Mouse (Mus musculus) layer of hippocampus, adult 2 months (tissue): ENCODE measurements around the gene Hoxc5. TPM values are rescaled to one million over a fixed set of nuclear protein-coding genes. Genes with fewer than 3 reads are reported as not detected.

Experiments
- DNase-seq, 2 experiments: peaks; one replicate each; pipeline ENCODE4 v3.0.0; 2022; ENCODE audit warnings: low spot score in 2 of 2
- H3K27ac ChIP-seq: fragments of 200-600 bp; 2 replicates; pipeline ENCODE4 v1.8.1; 2022
- H3K4me3 ChIP-seq: fragments of 200-600 bp; 2 replicates; pipeline ENCODE4 v1.8.1; 2022; ENCODE audit warnings: mild to moderate bottlenecking
- CTCF ChIP-seq: fragments of 200-600 bp; conservative IDR thresholded peaks from 2 replicates; pipeline ENCODE4 v1.8.1; 2022; ENCODE audit warnings: antibody characterized with exemption, mild to moderate bottlenecking, moderate library complexity
- total RNA-seq, 2 experiments: library from RNA; stranded (reverse); gene quantifications; 2 replicates each; pipeline ENCODE4 v1.2.3; 2021

The Hoxc5 gene
- total RNA-seq, 2 experiments from 2014 or later = not detected

DNA sequence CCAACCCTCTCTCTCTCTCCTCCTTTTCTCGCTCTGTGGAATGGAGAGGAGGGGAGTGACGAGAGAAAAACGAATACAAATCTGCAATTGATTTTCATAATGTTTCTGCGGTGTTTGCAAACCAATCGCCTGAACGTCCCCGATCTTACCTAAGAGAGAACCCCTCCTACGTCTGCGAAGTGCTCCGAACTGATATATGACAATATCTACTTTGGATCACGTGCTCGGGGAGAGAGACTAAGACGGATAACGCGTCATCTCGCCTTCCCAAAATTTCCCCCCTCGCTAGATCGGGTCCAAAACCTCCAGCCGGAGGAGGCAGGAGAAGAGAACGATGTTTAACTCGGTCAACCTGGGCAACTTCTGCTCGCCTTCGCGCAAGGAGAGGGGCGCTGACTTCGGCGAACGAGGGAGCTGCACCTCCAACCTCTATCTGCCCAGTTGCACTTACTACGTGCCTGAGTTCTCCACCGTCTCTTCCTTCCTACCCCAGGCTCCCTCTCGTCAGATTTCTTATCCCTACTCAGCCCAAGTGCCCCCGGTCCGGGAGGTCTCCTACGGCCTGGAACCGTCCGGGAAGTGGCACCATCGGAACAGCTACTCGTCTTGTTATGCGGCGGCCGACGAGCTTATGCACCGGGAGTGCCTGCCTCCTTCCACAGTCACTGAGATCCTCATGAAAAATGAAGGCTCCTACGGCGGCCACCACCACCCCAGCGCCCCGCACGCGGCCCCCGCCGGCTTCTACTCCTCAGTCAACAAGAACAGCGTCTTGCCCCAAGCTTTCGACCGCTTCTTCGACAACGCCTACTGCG is 12.8 kb upstream of the Hoxc5 start, which contains the start of gene Hoxc11:
TSS of gene Hoxc11 (plus strand) at position 236 of the 815 bp plus-strand sequence.
- no peak for DNase-seq
- no peak within 1 kb of the TSS for H3K4me3 ChIP-seq

DNA sequence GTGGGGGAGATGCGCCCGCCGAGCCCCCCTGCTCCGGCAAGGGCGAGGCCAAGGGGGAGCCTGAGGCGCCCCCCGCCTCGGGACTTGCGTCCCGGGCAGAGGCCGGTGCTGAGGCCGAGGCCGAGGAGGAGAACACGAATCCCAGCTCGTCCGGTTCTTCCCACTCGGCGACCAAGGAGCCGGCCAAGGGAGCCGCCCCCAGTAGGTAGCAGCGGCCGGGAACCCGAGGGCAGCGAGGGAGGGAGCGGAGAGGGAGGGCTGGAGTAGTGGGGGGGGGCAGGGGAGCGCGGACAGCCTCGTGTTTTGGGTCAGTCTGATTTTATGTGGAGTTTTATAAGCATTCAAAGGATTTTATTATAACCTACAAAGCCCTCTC is 12.2 kb upstream of the Hoxc5 start:
- no peak for TF ChIP-seq CTCF
- no peak overlapping the region for H3K27ac ChIP-seq
- no peak for DNase-seq
- no peak overlapping the region for H3K4me3 ChIP-seq

More for the DNA sequence above, 12.8 kb upstream of the Hoxc5 start, which contains the start of gene Hoxc11:
- no peak within 1 kb of the TSS for H3K27ac ChIP-seq
- TF ChIP-seq CTCF = no peak

DNA sequence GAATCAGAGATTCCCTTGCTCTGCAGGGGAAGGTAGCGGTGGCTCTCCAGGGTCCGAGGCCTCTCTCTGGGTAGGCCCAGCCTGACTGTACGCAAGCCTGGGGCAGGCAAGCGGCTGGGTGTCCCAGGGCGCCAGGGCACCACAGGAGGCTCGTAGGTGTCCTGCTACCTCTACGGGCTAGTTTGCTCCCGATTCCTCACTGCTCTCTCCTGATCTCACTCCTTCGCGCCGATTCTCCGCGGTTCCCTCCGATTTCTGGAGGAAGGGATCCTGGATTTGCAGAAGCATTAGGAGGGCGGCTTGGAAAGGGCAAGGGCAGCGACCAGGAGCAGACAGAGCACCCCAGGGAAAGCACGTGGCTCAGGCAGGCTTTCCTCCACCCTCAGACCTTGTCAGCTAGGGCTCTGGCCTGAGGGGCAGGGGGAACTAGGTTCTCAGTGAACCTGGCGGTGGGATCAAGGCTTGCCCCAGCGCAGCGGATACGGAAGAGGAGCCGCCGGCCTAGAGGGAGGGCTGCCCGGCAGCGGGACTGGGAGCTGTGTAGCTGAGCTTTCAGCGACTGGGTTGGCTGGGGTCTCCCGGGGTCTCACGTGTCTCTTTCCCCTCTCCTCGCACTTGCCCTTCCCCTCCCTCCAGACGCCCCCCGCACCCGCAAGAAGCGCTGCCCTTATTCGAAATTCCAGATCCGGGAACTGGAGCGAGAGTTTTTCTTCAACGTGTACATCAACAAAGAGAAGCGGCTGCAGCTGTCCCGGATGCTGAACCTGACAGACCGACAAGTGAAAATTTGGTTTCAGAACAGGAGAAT is 11.2 kb upstream of the Hoxc5 start:
- DNase-seq = no peak
- no peak overlapping the region for H3K4me3 ChIP-seq

DNA sequence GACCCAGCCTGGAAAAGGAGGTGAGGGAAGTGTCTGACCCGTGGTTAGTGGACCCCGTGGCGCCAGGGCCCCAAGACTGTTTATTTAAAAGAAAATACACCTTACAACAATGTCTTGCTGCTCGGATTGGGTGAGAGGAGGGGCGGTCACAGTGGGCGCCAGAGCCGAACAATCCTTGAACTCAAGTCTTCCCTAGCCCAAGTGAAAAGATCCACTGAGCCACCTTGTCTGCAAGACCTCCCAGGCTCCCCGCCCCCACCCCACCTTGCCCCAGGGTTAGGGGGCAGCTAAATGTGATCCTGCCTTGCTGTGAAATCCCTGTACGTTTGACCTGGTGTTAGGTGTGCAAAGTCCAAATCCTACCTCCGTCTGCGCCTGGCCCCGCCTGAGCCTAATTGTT is 10.3 kb upstream of the Hoxc5 start:
- no peak overlapping the region for H3K27ac ChIP-seq
- no peak for DNase-seq
- no peak overlapping the region for H3K4me3 ChIP-seq
- no peak for TF ChIP-seq CTCF

More for the DNA sequence above, 11.2 kb upstream of the Hoxc5 start:
- no peak for TF ChIP-seq CTCF
- H3K27ac ChIP-seq = no peak overlapping the region

DNA sequence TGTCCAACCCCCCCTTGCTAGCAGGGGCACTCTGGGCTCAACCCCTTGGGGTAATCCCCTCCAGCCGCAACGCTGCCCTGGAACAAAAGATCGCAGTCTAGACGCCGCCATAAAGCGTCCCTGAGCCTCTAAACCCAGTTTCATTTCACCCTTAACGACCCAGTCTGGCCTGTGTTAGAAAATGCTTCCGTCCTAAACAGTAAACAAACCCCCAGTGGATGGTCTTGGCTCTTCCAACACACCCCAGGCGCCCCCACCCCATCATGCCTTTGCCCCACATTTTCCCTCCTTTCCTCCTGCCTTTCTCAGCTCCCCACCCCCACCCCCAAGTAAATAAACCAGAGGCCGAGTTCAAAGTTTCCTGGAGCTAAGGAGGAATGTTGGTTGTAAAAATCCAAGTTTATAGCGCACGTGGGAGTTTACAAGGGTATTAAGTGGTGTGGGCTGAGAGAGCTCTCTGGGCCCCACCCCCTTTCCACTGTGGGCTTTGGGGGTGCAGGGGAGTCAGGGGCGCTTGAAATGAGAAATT is 7.5 kb upstream of the Hoxc5 start:
- TF ChIP-seq CTCF = no peak
- Histone ChIP-seq H3K4me3 (no peak overlapping the region), H3K27ac (no peak overlapping the region)
- no peak for DNase-seq

DNA sequence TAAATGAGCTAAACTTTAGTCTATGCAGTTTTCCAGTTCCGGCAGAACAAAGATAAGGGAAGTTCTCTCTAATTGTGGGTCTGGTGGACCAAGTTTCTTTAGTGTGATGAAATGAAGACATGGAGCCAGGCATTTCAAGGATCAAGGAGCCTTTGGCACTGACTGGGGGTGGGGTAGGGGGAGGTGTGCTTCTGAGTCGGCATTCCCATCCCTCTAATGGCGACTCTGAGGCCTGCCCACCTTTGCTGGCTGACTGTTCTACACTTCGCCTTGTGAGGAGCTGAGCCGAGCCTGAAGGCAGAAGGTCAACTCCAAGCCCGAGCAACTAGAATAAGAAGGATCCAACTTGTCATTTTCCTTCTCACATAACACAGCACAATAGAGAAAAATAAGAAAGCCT is 5.5 kb upstream of the Hoxc5 start:
- TF ChIP-seq CTCF = no peak
- no peak overlapping the region for H3K4me3 ChIP-seq
- no peak overlapping the region for H3K27ac ChIP-seq
- DNase-seq = no peak

DNA sequence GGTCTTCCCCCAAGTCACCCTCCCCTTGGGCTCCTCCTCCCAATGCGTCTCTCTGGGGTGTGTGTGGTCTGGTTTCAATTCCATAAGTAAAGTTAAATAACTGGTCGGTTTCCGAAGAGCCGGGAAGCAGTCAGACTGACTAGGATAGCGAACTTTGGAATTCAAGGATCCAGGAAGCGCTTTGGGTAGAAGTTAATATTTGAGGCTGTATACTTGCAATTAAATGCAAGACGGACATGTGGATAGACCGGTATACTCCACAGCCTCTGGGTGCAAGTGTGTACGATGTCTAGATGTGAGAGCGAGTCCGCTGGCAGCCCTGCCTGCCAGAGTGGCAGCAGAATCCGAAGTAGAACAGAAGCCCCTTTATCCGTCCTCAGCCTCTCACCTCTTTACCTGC is 4.8 kb upstream of the Hoxc5 start:
- H3K27ac ChIP-seq = no peak overlapping the region
- DNase-seq = no peak
- no peak for TF ChIP-seq CTCF
- H3K4me3 ChIP-seq = no peak overlapping the region

DNA sequence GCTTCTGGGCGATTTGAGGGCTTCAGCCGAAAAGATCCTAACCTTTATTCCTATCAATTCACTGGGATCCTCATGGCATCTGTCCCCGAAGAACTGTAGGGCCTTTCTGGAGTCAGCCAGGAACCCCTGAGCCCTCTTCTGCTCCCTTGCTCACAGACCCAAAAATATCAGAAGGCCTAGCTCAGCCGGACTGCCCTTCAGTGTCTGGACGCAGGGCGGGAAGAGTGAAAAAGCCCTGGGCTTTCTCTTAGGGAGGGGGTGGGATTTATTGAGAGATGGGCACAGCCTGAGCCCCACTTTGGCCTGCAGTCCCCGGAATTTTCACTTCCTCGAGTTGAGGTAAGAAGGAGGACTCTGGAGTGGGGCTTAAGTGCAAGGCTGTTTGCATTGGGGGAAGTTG is 4.0 kb upstream of the Hoxc5 start:
- no peak for DNase-seq
- no peak for TF ChIP-seq CTCF
- no peak overlapping the region for H3K4me3 ChIP-seq
- H3K27ac ChIP-seq = no peak overlapping the region

DNA sequence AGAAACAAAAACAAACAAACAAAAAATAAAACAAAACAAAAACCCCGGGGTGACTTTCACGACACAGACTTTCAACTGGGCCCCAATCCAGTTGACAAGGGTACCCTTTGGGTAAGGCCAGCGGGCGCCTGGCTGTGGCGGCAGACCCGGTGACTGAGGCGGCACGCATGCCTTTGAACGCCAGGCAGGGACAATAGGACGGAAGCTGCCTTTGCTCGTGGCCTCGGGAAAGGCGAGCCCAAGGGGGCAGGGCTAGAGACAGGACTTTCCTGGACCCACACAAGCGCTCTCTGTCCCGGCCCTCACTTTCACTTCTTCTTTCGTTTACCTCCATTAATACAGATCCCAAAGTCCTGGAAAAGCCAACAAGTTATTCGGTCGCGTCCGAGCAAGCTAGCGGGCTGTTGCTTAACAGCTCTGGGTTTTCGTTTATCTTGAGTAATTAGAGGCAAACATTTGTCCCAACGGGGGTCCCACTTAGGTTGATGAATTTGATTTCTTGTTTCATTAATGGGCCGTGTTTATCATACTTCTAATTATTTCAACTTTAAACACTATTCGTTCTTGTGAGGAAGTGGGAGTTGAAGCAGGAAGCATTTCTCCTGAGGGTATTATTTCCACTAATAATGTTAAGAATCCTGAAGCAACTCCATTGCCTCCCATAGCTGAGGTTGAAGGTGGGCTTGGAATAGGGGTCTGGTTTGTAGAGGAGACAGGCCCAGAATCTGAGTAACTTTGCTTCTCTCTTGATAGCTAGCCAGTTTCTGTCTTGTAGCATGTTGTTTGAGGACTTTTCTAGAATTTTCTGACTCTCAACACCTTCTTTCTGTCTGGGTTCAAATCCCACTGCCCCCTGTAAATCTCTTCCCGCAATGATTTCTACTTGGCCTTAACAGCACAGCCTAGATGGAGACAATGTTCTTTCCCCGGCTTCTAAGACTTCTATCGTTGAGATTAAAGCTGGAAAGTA is 3.3 kb upstream of the Hoxc5 start:
- H3K4me3 ChIP-seq = no peak overlapping the region
- TF ChIP-seq CTCF = no peak
- DNase-seq = no peak
- H3K27ac ChIP-seq = no peak overlapping the region

DNA sequence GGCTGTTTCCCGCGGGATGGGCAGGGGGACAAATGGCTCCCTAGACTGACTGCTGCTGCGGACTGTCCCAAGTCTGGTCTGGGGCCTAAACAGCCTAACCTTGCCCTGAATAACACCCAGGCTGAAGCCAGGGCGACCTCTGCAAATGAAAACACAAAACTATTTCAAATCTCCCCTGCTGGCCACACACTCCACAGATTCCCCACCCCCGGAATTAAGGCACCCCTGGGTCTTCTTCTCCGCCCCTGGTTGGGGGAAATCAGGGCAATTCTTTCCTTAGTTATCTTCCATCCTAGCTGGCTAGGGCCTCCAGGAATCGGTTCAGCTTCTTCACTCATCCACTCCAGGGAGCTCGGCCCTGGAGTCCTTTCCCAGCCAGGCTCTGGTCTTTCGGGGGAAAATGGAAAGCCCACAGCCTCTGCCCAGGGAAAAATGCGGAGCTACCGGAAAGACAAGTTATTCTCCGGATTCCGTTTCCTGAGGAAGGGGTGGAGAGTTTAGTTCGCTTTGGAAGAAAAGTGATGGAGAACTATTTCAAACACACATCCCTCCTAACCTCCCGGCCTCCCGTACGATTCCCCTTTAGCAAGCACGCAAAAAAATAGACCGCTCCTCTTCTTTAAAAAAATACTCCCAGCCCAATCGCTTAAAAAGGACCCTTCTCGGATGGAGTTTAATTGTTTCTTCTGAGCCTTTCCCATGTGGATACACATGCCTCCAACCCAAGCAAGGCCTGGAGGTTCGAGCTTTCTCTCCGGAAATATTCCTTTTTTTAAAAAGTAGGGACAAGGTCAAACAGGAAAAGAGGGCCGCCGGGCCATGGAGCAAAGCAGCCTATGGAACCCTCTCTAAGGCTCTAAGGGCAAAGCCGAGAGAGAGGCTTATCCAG is 2.0 kb upstream of the Hoxc5 start:
- H3K4me3 ChIP-seq = no peak overlapping the region
- no peak for TF ChIP-seq CTCF
- no peak overlapping the region for H3K27ac ChIP-seq
- DNase-seq = no peak
